Mouse (Mus musculus) C2C12 (cell line): ENCODE data around the gene Rbfox2.

Experiments used
- CEBPB ChIP-seq: IDR thresholded peaks from one replicate; pipeline ENCODE4 v1.6.1; 2011; ENCODE audit warnings: low read depth, mild to moderate bottlenecking, control low read depth, moderate library complexity
- CTCF ChIP-seq: IDR thresholded peaks from one replicate; pipeline ENCODE4 v1.5.1; 2011; ENCODE audit not compliant: control insufficient read depth, insufficient read depth, insufficient read length
- MAX ChIP-seq: IDR thresholded peaks from one replicate; pipeline ENCODE4 v1.6.1; 2011; ENCODE audit warnings: mild to moderate bottlenecking, control low read depth

- TF ChIP-seq CTCF (no peak), MAX (no peak), CEBPB (no peak)
Observed at GRCm38 (mm10) chr15:77142787-77143186, 164.0 kb downstream of the Rbfox2 start.
